Mouse (Mus musculus) spleen, embryonic (tissue): ENCODE measurements at regions not wholly inside any gene's neighbourhood (a gene's known extent, or its start where the extent isn't known, plus 50 kb on each side); places are given as distances from the start of the nearest gene placed in this dataset.

Source experiments
- CTCF ChIA-PET: fragments of 350-600 bp; sonication (Branson Sonifier 250); formaldehyde crosslinking; loops from one replicate; lab custom pipeline; 2022; lab: Charles Lee

DNA sequence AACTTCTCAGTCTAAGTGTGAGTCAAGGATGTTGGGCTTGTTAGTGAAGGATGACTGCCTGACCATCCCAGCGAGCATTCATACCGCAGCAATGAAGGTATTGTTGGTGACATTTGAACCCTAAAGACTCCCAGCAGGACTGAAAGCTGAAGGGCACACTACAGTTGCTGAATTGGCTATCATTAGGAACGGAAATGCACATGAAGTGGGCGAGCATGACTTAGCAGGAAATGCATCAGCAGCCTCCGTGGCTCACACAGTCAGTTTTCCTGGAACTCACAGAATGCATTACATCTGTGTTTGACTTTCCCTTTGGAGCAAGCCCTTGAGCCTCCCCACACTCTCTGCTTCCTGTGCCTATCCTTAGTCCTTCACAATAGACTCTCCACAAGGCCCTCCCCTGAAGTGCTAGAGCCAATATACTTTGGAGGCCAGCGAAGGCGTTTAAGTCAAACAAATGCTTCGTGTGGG lies 63.9 kb downstream of the Tmco5 start:
- CTCF ChIA-PET = no interaction called here

DNA sequence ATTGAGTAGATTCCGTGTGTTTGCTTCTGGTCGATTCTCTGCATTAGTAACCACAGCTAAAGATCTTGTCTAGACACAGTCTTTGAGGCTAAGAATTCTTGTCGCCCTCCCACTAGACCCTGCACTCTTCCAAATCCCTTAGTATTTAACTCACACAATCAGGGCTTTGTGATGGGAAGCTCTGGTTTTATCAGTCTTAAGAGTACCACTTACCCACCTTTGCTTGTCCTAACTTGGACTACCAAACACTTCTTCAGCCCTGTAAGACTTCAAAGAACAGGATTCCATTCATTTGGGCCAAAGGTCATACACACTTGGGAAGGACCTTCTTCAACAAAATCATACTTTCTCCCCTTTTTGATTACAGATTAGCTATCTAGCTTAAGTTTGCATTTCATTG lies 70.0 kb downstream of the Tmco5 start:
- CTCF ChIA-PET = no interaction called here

DNA sequence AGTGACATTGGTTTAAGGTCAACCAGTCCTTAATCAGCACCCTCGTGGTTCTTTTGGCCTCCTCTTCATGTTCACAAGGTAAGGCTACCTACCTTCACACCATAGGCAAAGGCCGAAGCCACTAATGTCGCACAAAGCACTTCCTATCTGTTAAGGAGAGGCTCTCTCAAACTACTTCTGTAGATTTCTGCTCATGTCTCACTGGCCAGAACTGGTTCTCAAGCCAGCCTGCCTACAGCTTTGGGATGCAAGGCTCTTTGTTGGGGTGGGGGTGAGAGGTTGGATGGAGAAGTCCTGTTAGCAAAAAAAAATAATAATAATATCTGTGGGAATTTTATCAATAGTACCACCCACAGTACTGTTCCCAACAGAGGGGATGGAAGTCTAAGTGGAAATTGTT lies 71.2 kb downstream of the Tmco5 start:
- CTCF ChIA-PET = no interaction called here

DNA sequence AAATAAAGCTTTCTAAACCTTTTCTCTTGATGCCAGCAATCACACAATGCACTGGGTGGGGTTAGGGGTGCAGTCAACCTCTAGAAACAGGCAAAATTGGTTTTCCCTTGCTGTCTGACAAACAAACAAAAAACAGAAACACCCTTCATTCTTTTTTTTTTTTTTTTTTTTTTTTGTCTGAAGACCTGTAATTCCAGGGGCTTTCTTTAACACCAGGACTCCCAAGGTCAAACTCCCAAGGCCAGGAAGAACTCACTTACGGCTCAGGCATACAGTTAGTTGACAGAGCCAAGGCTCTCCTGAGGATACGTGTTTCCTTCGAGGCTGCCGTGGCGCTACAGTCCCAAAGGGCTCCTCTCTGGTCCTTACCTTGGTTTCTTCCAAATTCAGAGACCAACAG lies 71.7 kb downstream of the Tmco5 start:
- CTCF ChIA-PET = no interaction called here

DNA sequence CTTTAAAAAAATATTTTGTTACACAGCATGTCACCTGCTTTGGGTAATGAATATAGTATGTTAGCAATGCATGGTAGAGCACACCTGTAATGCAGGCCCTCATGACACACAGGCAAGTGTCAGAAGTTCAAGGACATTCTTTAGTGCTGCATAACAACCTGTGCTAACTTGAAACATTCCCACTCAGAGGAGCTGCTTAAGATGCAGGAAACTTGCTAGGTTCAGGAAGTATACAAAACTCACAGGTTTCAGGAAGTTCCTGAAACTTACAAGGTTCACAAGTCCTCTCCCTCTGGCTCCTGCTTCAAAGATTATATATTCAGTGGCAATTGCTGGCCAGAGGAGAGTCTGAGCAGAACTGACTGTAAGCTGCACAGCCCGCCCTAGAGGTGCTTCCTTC lies 73.0 kb downstream of the Tmco5 start:
- CTCF ChIA-PET = interaction anchor here (0.7 kb wide), 1 partner anchor 59 kb away, joined by 6 read pairs; no protein-coding TSS in a partner anchor

DNA sequence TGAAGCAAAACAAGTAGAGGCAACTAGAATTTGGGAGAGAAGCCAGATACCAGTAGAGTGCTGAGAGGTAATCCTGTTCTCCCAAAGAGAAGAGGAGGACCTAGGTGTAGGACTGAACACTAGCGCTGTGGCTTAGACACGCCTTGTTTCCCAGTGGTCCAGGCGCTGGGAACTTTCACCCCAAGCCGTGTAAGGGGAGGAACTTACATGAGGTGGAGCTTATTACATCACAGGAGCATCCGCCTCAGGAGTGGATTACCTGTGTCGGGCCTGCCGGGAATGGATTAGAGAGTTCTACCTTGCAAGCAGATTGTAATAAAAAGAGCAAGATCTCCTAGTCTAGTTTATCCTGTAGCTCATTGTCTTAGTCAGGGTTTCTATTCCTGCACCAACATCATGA lies 75.8 kb downstream of the Tmco5 start:
- CTCF ChIA-PET = no interaction called here

DNA sequence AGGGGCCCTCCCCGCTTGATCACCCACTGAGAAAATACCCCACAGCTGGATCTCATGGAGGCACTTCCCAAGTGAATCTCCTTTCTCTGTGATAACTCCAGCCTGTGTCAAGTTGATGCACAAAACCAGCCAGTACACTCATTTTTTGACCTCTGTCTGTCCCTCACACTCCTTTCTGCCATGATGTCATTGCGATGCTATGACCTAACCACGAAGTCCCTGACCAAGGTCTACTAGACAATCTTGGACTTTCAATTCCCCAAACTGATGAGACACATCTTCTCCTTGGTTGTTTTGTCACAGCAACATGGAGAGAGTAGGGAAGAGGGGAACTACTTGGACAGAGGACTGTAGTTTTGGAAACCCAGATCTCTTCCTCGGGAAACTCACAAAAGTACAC lies 76.4 kb downstream of the Tmco5 start:
- CTCF ChIA-PET = no interaction called here

DNA sequence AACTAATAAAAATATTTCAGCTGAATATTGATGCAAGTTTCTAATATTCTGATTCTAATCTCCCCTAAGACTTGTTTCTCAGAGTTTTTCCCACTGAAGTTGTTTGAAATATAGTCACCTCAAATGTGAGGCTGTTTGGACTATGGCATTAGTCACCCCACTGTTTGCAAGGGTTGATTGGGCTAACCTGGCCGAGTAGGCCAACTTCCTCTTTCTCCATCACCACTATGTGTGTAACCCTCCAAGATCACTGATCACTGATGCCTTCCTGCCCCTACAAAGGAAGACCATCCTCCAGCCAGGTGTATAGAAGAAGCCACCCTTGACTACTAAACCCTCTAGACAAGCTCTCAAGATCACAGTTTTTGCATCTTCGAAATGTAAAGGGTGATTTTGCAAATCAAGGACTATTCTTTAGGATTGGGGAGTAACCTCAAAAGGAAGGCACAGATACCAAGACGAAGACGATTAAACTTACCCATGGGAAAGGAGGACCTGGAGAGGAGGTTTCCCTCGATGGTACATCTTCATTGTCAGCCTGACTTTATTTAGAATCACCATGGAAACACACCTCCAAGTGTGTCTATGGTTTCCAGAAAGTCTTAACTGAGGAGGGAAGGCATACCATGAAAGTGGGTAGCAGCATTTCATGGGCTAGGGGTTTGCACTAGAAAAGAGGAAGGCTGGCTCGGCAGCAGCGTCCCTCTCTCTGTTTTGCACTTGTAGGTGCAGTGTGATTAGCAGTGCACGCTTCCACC lies 84.8 kb downstream of the Tmco5 start:
- CTCF ChIA-PET = no interaction called here

DNA sequence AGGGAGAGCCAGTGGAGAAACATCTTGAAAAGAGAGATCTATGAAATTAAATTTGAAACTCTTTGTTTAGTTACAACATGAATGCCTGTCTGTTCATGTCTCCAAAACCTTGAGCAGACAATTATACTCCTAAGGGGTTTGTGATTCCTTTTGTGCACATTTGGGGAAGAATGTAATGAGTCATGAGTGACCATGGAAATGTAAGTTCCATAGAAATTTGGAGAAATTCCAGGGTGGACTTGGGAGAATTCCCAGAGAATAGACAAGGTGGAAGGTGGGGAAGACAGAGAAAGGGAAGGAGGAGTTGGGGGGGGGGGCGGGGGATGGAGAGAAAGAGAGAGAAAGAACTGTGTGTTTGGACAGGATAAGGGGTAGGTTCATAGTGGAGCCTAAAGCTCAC lies 87.8 kb downstream of the Tmco5 start:
- CTCF ChIA-PET = interaction anchor here (0.9 kb wide), 1 partner anchor 12 kb away, joined by 13 read pairs; no protein-coding TSS in a partner anchor

DNA sequence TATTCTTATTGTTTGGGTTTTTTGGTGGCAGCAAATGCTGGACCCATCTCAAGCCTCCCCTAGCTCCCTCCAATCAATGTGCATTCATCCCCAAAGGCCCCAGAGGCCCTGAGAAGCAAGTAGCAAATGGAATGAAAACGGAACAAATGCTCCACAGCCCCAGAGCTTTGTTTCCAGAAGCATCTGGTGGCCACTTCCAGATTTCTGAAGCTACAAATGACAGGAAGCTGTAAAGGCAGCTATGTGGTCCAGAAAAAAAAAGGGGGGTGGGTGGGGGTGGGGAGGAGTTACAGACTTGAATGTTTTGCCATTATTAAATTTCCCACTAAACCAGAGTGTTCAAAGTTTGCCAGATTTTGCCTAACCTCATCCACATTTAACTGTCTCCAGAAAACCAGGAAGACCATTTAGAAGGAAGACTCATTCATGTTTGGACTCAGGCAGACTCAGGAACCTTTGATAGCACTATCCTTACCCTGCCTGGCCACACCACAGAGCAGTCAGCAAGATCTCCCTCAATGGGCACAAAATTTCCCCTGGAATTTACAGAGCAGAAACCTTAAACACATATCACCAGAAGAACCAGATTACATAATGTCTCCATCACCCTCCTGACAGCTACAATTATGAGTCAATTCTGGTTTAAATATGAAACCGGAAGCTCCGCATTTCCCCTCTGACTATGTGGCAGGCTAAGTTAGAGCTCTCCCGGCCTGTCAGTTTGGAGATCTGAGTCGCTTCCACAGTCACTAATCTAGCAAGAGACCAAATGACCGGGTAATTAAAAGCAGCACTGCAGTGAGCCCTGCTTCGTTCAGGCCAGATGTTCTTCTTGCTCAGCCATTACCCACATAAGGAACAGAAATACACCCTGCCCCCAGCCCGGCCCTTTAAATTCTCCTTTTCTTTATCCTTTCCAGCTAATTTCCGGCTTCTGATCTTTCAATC lies 93.4 kb downstream of the Tmco5 start:
- CTCF ChIA-PET = interaction anchor here (0.5 to 0.6 kb wide), 3 partner anchors 69 to 277 kb away, joined by 4 to 8 read pairs (median 4); no protein-coding TSS in a partner anchor

DNA sequence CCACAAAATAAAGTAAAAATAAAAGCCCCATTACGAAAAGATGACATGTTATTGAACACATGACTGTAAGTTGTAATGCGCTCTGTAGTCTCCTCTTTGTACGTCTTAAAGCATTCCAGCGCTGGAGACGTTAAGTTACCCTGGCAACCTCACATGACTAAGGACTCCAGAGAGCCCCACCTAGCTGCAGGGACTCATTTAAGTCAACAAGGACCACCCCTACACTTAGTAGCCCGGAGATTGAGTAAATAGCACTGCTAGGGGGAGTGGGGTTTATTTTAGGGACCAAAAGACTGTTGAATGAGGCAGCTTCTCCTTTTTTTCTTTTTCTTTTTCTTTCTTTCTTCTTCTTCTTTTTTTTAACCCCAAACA lies 94.1 kb downstream of the Tmco5 start:
- CTCF ChIA-PET = no interaction called here

DNA sequence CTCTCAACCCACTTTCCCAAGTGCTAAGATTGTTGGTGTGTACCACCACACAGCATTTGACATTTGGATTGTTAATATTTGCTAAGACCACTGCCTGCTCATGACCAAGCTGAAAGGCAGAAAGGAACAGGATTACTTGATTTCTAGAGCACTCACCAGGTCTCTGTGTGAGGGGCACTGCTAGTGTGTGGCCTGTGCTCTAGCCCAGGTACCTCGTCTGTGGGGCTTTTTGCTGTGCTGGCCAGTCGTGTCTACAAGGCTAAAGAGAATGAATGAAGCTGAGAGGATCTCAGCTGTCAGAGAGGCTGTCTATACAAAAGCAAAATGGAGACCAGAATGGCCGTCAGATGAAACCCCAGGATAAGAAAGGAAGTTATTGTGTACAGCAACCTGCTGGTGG lies 95.0 kb downstream of the Tmco5 start:
- CTCF ChIA-PET = no interaction called here

DNA sequence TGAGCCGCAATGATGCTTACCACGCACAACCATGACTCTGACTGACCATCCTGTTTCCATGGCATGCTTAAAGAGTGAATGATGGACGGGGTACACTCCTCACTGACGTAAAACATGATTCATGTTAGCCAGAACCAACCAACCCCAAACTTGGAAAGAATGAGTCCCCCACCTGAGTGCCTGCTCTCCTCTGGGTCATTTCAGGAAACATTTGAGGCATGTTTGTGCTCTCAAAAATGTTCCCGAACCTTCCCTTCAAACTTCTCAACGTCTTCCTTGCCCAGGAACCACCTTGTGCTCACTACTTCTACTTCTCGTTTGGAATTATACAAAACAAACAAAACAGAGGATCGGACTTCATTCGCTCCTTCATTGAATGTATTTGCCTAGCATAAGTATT lies 95.7 kb downstream of the Tmco5 start:
- CTCF ChIA-PET = no interaction called here

DNA sequence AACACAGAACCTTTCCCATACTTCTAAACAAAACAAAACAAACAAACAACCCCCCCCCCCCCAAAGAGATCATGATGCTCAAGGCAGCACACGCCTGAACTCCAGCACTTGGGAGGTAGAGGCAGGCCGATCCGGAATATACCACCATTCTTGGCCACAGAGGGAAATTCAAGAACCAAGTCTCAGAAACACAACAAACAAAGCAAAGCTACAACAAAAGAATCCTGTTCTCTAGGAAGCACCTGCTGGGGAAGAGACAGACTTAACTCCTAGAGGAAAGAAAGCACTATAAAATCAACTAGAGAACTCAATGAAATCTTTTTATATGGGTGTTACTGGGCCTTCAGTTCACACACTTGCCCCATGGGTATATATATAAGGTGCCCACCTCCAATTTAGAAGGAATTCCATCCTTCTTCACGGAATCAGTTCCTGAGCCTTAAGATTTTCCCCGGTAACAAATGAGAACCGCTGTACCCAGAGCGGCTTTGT lies 96.1 kb downstream of the Tmco5 start:
- CTCF ChIA-PET = no interaction called here

DNA sequence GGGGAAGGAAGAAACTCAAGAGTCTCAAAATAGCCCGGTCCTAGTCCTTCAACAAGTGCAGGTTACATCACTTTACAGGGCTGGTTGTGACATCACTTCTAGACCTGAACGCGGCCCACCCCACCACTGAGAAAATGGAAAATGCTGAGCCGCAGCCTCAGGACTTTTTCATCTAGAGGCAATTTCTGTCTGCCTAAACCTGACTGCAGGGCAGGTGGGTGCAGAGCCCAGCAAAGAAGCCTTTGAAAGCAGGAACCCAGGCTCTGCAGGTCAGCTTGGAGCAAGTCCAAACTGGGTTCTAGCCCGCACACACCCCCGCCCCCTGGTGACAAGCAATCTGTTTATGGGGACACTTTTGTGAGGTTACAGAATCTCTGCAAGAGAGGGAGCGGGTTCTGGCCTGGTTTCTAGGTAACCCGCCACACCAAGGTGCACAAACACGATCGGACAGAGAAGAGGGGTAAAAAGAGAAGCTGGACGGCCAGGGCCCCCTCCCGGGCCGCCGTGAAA lies 96.7 kb downstream of the Tmco5 start:
- CTCF ChIA-PET = no interaction called here

DNA sequence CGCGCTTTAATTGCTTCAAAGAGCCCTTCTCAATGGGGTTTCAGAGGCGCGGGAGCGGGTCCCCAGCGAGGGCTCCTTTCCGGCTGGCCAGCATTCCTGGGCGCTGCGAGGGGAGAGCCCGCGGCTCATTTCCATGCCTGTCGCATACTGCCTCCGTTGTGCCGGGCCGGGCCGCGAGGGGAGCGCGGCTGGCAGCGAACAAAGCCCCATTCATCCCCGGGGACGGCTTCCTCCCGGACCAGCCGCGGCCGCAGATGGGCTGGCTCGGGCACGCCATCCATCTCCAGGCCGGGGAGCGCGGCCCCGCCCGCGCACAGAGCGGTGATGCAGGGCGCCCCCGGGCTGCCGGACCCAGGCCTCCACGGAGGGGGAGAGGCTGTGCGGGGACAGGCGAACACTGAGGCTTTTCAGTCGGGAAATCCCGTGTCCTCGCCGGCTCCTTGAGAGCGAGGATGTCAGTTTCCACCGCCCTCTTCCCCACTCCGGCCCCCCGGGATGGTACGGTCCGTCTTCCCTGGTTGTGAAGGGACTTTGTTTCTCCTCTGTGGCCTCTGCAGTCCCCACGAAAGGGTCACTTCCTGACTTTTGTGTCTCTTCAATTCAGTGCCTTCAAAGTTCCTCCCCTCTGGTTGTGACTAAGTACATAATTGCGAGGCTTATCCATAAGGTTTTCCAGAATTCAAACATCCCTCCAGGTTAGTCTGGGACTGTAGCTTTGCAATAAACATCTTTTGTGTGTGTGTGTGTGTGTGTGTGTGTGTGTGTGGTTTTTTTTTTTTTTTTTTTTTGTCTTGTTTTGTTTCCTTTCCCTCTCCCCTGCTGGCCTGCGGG lies 97.3 kb downstream of the Tmco5 start:
- CTCF ChIA-PET = interaction anchor here (0.5 to 0.7 kb wide), 2 partner anchors 11 to 116 kb away, joined by 4 to 8 read pairs; no protein-coding TSS in a partner anchor

DNA sequence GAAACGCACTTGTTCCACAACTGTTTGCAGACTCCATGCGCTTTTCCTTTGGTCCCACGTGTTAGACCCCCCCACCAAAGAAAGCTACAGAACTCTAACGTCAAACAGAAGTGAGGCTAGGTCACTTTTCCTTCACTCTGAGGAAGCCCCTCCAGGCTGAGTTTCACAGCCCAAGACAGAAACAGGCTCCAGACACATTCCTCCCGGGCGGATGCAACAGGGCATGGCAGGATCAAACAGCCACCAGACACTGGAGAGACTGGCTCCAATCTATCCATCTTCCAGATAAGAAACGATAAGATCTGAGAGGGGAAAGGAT lies 97.9 kb downstream of the Tmco5 start:
- CTCF ChIA-PET = interaction anchor here (0.5 to 0.7 kb wide), 2 partner anchors 11 to 115 kb away, joined by 4 to 8 read pairs; no protein-coding TSS in a partner anchor

DNA sequence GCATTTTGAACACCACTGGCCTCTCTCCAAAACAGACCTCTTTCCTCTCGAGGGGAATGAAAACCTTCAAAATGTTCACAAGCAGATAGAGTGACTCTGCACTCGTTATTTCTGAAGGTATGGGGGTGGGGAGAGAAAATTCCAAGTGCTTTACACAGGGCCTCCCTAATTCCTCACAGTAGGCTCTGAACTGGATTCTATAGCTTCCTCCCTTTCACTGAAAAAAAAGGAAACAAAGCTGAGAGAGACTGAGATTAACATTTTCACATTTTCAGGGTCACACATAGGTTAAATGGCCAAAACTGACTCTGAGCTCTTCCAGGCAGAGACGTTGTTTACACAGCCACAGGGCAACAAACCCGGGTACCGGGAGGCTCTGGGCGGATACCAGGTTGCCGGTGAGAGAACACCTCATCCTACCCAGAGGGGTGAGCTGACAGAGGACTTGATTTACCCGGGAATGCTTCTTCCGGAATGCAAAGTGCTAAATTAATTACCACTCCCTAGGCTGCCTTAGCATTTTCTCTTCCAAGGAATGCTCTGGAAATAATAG lies 98.5 kb downstream of the Tmco5 start:
- CTCF ChIA-PET = no interaction called here

DNA sequence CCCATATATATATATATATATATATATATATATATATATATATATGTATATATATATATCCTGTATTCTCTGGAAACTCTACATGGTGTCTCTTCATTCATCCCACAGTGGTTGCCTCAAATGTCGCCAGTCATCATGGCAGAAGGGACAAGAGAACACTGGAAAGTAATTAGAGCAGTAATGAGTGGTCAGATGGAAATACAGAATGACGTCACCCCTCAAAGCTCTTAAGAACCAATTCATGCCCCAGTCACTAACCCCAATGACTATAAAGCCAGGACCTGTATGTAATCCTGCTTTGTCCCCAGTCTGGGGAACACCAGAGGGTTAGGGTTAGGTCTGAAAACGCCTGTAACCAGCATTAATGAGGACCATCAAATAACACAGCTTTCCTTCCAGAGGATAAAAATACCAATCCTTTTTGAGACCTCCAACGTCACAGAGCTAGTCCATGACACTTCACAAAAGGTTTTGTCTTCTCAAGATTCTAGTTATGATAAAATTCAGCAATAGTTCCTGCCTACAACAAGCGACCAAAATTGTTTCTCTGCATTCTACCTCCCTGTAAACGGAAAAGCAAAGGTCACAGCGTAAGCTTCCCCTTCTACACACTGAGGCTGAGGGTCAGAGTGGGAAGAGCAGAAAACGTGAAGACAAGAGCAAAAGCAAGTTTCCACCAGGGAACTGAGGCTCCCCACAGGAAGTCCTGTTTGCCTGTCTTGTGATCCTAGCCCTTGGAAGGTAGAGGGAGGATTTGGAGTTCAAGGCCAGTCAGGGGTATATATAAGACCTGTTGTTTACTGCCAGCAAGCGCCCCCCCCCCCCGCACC lies 99.5 kb downstream of the Tmco5 start:
- CTCF ChIA-PET = interaction anchor here (0.8 kb wide), 1 partner anchor 12 kb away, joined by 13 read pairs; no protein-coding TSS in a partner anchor

DNA sequence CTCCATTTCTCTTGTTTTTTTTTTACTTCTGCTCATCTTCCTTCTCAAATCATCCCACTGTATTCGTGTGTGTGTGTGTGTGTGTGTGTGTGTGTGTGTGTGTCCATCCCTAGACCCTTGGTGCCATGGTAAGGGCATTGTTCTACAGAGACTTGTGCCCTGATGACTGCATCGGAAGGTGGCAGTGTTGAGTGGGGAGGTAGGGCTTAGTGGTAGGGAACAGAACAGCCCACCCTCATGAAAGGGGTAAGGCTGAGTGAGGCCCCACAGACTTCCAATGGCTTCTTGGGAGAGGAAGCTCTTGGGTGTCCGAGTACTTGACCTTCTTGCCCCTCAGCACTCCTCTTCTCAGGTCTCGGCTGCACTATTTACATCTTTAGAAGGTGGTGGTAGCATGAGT lies 100.3 kb downstream of the Tmco5 start:
- CTCF ChIA-PET = interaction anchor here (0.8 kb wide), 1 partner anchor 13 kb away, joined by 13 read pairs; no protein-coding TSS in a partner anchor
